Mouse (Mus musculus): Measurements from ENCODE around the gene Arhgap6. TPM values are rescaled to one million over a fixed set of nuclear protein-coding genes. Genes with fewer than 3 reads are reported as not detected.

The Arhgap6 gene
- polyA plus RNA-seq, 1 experiment from 2014 or later = 6.0 TPM

GRCm38 (mm10) chrX:169332264-169332663 lies 537.4 kb downstream of the Arhgap6 start:
- Histone ChIP-seq H3K27me3 (replicated peaks) (no peaks in the 10 kb centered on the region), H3K27ac (no peak overlapping the region), H3K9ac (no peak overlapping the region), H3K4me2 (no peak overlapping the region), H3K36me3 (no peaks in the 10 kb centered on the region), H3K9me3 (replicated peaks) (no peaks in the 10 kb centered on the region), H3K4me1 (no peaks in the 10 kb centered on the region), H3K4me3 (no peak overlapping the region)
- no peak for ATAC-seq
- WGBS (ENCODE audit: insufficient replicate concordance) = 28% methylated on average over 3 of the region's 3 CpGs

DNA sequence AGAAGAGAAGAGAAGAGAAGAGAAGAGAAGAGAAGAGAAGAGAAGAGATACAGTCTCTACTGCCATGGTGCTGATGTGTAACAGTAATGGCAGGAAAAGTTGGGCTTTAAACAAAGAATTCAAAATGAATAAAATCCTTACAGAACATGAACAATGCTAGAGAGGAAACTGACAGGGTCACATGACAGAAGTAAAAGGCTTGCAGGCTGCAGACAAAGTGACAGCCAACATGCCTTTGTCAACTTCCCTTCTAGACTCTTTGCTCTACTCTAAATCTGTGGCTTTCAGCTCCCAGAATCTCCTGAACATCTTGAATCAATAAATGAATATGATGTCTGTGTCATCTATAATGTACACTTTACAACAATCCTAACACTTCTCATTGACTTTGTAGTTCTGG lies 542.7 kb downstream of the Arhgap6 start:
- H3K9ac ChIP-seq = no peak overlapping the region
- H3K27me3 ChIP-seq (replicated peaks) = no peaks in the 10 kb centered on the region
- no peak overlapping the region for H3K27ac ChIP-seq
- H3K4me3 ChIP-seq = no peak overlapping the region
- H3K4me2 ChIP-seq = no peak overlapping the region
- no peaks in the 10 kb centered on the region for H3K9me3 ChIP-seq (replicated peaks)
- ATAC-seq = no peak
- no peaks in the 10 kb centered on the region for H3K4me1 ChIP-seq
- H3K36me3 ChIP-seq = no peaks in the 10 kb centered on the region

GRCm38 (mm10) chrX:169338213-169338612 lies 543.3 kb downstream of the Arhgap6 start:
- Histone ChIP-seq H3K27me3 (replicated peaks) (no peaks in the 10 kb centered on the region), H3K9ac (no peak overlapping the region), H3K4me2 (no peak overlapping the region), H3K9me3 (replicated peaks) (no peaks in the 10 kb centered on the region), H3K36me3 (no peaks in the 10 kb centered on the region), H3K4me3 (no peak overlapping the region), H3K4me1 (no peaks in the 10 kb centered on the region), H3K27ac (no peak overlapping the region)
- ATAC-seq = no peak
- WGBS (ENCODE audit: insufficient replicate concordance) = 41% methylated on average over 3 of the region's 3 CpGs

Other genes with a start within 250 kb of the Arhgap6 start
- not detected in 2 replicates for gene Frmpd4, start 217.9 kb upstream of the Arhgap6 start, polyA plus RNA-seq (2016; fragmentation: Nextera tagmentation; extraction: Ambion mirVana)
- gene Msl3, start 121.2 kb upstream of the Arhgap6 start, polyA plus RNA-seq (2016; fragmentation: Nextera tagmentation; extraction: Ambion mirVana) = 20.7 and 21.5 TPM in 2 replicates

Measured in liver, embryonic 12.5 days (tissue).